Mouse (Mus musculus) T-helper 1 cell (primary cell): ENCODE data around the gene Car9.

Source experiments
- in situ Hi-C: fragments of 300-600 bp; cut with MboI, MseI; formaldehyde crosslinking; loops from one replicate; pipeline ENCODE4 v1.15.1; 2025; ENCODE audit warnings: high pct_unique_total_duplicates

Gene Car9

GRCm38 (mm10) chr4:43493186-43493845 lies 13.4 kb upstream of the Car9 start:
- in situ Hi-C loops: loop anchor here (10.0 kb wide), 1 partner anchor 449 kb away; the partner anchor contains the start of gene Fam214b

GRCm38 (mm10) chr4:43493846-43494240 lies 12.9 kb upstream of the Car9 start:
- in situ Hi-C loops: loop anchor here (10.0 kb wide), 1 partner anchor 449 kb away; the partner anchor contains the start of gene Fam214b

GRCm38 (mm10) chr4:43496587-43496986 lies 10.2 kb upstream of the Car9 start:
- in situ Hi-C loops: loop anchor here (10.0 kb wide), 1 partner anchor 452 kb away; the partner anchor contains the start of gene Fam214b

GRCm38 (mm10) chr4:43497405-43497804 lies 9.4 kb upstream of the Car9 start:
- in situ Hi-C loops: loop anchor here (10.0 kb wide), 1 partner anchor 453 kb away; the partner anchor contains the start of gene Fam214b

GRCm38 (mm10) chr4:43497946-43498345 lies 8.8 kb upstream of the Car9 start:
- in situ Hi-C loops: loop anchor here (10.0 kb wide), 1 partner anchor 453 kb away; the partner anchor contains the start of gene Fam214b

- in situ Hi-C loops: loop anchor here (10.0 kb wide), 1 partner anchor 454 kb away; the partner anchor contains the start of gene Fam214b
Observed at GRCm38 (mm10) chr4:43498983-43499382, 7.8 kb upstream of the Car9 start.

- in situ Hi-C loops: loop anchor here (10.0 kb wide), 1 partner anchor 455 kb away; the partner anchor contains the start of gene Fam214b
Observed at GRCm38 (mm10) chr4:43499407-43500333, 7.1 kb upstream of the Car9 start, which contains the start of gene Arhgef39. Gene Arhgef39, minus strand, starts transcription at chr4:43499695.

GRCm38 (mm10) chr4:43503041-43503440 lies 3.7 kb upstream of the Car9 start:
- in situ Hi-C loops: no loop called here

- in situ Hi-C loops: no loop called here
Observed at GRCm38 (mm10) chr4:43503506-43503905, 3.3 kb upstream of the Car9 start.

GRCm38 (mm10) chr4:43504269-43504668 lies 2.5 kb upstream of the Car9 start:
- in situ Hi-C loops: no loop called here

- in situ Hi-C loops: no loop called here
Observed at GRCm38 (mm10) chr4:43506074-43506473, 692 bp upstream of the Car9 start.

GRCm38 (mm10) chr4:43507938-43508665 lies 1.3 kb downstream of the Car9 start:
- in situ Hi-C loops: no loop called here

GRCm38 (mm10) chr4:43508666-43508997 lies 1.9 kb downstream of the Car9 start:
- in situ Hi-C loops: no loop called here

GRCm38 (mm10) chr4:43509109-43509508 lies 2.3 kb downstream of the Car9 start:
- in situ Hi-C loops: no loop called here

- in situ Hi-C loops: no loop called here
Observed at GRCm38 (mm10) chr4:43511675-43512454, 5.1 kb downstream of the Car9 start.

GRCm38 (mm10) chr4:43512653-43513052 lies 5.9 kb downstream of the Car9 start:
- in situ Hi-C loops: no loop called here

GRCm38 (mm10) chr4:43513300-43513699 lies 6.5 kb downstream of the Car9 start:
- in situ Hi-C loops: no loop called here

GRCm38 (mm10) chr4:43513791-43514190 lies 7.0 kb downstream of the Car9 start:
- in situ Hi-C loops: no loop called here

- in situ Hi-C loops: no loop called here
Observed at GRCm38 (mm10) chr4:43515764-43516708, 9.3 kb downstream of the Car9 start.

GRCm38 (mm10) chr4:43519551-43519950 lies 12.8 kb downstream of the Car9 start:
- in situ Hi-C loops: no loop called here
